Mouse (Mus musculus) hindlimb bud, embryonic 11.5 days (tissue): Measurements from ENCODE around the gene Kdm7a.

ENCODE experiments used
- DNase-seq: peaks from one replicate; pipeline ENCODE4 v3.0.0-alpha.2; 2012; ENCODE audit warnings: low read depth, low spot score; ENCODE audit errors: extremely low spot score

The Kdm7a gene

GRCm38 (mm10) chr6:39206581-39207461 lies at the start of gene Kdm7a:
TSS of gene Kdm7a (minus strand) at chr6:39206789.
- peak; percentile 53 for DNase-seq

GRCm38 (mm10) chr6:39255271-39255670 lies 48.7 kb upstream of the Kdm7a start:
- no peak for DNase-seq

- no peak for DNase-seq
Measured at GRCm38 (mm10) chr6:39250055-39250454, 43.5 kb upstream of the Kdm7a start.

- DNase-seq, result no peak
Measured at GRCm38 (mm10) chr6:39249176-39249770, 42.7 kb upstream of the Kdm7a start.

GRCm38 (mm10) chr6:39244066-39244465 lies 37.5 kb upstream of the Kdm7a start:
- DNase-seq, result no peak

- no peak for DNase-seq
Measured at GRCm38 (mm10) chr6:39243511-39243961, 36.9 kb upstream of the Kdm7a start.

GRCm38 (mm10) chr6:39242718-39243471 lies 36.3 kb upstream of the Kdm7a start:
- DNase-seq, result peak; percentile 41

GRCm38 (mm10) chr6:39241421-39241891 lies 34.9 kb upstream of the Kdm7a start:
- no peak for DNase-seq

GRCm38 (mm10) chr6:39240956-39241355 lies 34.4 kb upstream of the Kdm7a start:
- no peak for DNase-seq

GRCm38 (mm10) chr6:39237887-39238286 lies 31.3 kb upstream of the Kdm7a start:
- no peak for DNase-seq

- no peak for DNase-seq
Measured at GRCm38 (mm10) chr6:39232617-39233016, 26.0 kb upstream of the Kdm7a start.

GRCm38 (mm10) chr6:39230664-39231063 lies 24.1 kb upstream of the Kdm7a start:
- no peak for DNase-seq

- DNase-seq, result no peak
Measured at GRCm38 (mm10) chr6:39226610-39226955, 20.0 kb upstream of the Kdm7a start.

- DNase-seq, result no peak
Measured at GRCm38 (mm10) chr6:39225876-39226609, 19.5 kb upstream of the Kdm7a start.

GRCm38 (mm10) chr6:39223328-39223885 lies 16.8 kb upstream of the Kdm7a start:
- no peak for DNase-seq

GRCm38 (mm10) chr6:39222487-39222886 lies 15.9 kb upstream of the Kdm7a start:
- DNase-seq, result no peak

- DNase-seq, result no peak
Measured at GRCm38 (mm10) chr6:39217961-39218360, 11.4 kb upstream of the Kdm7a start.

- no peak for DNase-seq
Measured at GRCm38 (mm10) chr6:39217138-39217537, 10.5 kb upstream of the Kdm7a start.

GRCm38 (mm10) chr6:39214949-39215606 lies 8.5 kb upstream of the Kdm7a start:
- no peak for DNase-seq

GRCm38 (mm10) chr6:39209677-39210076 lies 3.1 kb upstream of the Kdm7a start:
- DNase-seq, result no peak
